Mouse (Mus musculus) heart, adult 2 months (tissue): ENCODE data around the gene Fam102b. TPM values are rescaled to one million over a fixed set of nuclear protein-coding genes. Genes with fewer than 3 reads are reported as not detected.

Source experiments
- DNase-seq, 2 experiments: peaks; one replicate each; pipeline ENCODE4 v3.0.0; 2021
- H3K27ac ChIP-seq: fragments of 200-600 bp; 2 replicates; pipeline ENCODE4 v1.8.1; 2022
- H3K27me3 ChIP-seq: fragments of 200-500 bp; 2 replicates; pipeline ENCODE4 v1.6.1; 2012; ENCODE audit warnings: mild to moderate bottlenecking, low read length, inconsistent platforms, mixed read lengths; ENCODE audit not compliant: control insufficient read depth, insufficient read depth
- H3K36me3 ChIP-seq: fragments of 200-500 bp; 2 replicates; pipeline ENCODE4 v1.6.1; 2012; ENCODE audit warnings: low read length, inconsistent platforms; ENCODE audit not compliant: control insufficient read depth, insufficient read depth
- H3K4me1 ChIP-seq: fragments of 200-500 bp; 2 replicates; pipeline ENCODE4 v1.6.1; 2011; ENCODE audit warnings: low read length; ENCODE audit not compliant: control insufficient read depth, insufficient read depth
- H3K4me3 ChIP-seq: fragments of 200-600 bp; 2 replicates; pipeline ENCODE4 v1.8.1; 2022
- H3K79me2 ChIP-seq: fragments of 200-500 bp; replicated peaks from 2 replicates; pipeline ENCODE4 v1.6.1; 2012; ENCODE audit warnings: mild to moderate bottlenecking, inconsistent platforms, low read length, moderate library complexity, mixed read lengths; ENCODE audit not compliant: control insufficient read depth, insufficient read depth
- H3K9ac ChIP-seq: fragments of 200-500 bp; 2 replicates; pipeline ENCODE4 v1.6.1; 2012; ENCODE audit warnings: low read depth, mild to moderate bottlenecking, control low read depth, inconsistent platforms, low read length, mixed read lengths
- CTCF ChIP-seq: fragments of 200-600 bp; IDR thresholded peaks from 2 replicates; pipeline ENCODE4 v1.8.1; 2022; ENCODE audit warnings: antibody characterized with exemption, mild to moderate bottlenecking, moderate library complexity
- EP300 ChIP-seq: fragments of 200-500 bp; IDR thresholded peaks from 2 replicates; pipeline ENCODE4 v1.6.1; 2011; ENCODE audit warnings: low read depth, low read length, control low read depth; ENCODE audit not compliant: insufficient read depth
- POLR2A ChIP-seq: fragments of 200-500 bp; IDR thresholded peaks from 2 replicates; pipeline ENCODE4 v1.6.1; 2011; ENCODE audit warnings: mild to moderate bottlenecking, low read depth, low read length, control low read depth; ENCODE audit not compliant: insufficient read depth
- WGBS: fragments of 180-500 bp; shearing (Covaris S2); methylation state at CpG from one replicate; pipeline ENCODE4 v1.1.7; 2018; 5-methylcytosine and 5-hydroxymethylcytosine counted together
- intact Hi-C: fragments of 180-260 bp; cut with DNase I; formaldehyde crosslinking; loops from one replicate; pipeline ENCODE4 v1.15.1; 2025
- microRNA-seq, 2 experiments: library from miRNA; unstranded; fragments of <30 nt; microRNA quantifications; one replicate each; pipeline ENCODE4 v1.2.0; 2021
- polyA plus RNA-seq: library from polyadenylated mRNA; depleted of rRNA; stranded (reverse); fragments of >200 nt; gene quantifications from 2 replicates; pipeline ENCODE4 v1.2.3, GENCODE M21; 2012; rRNA removed
- total RNA-seq, 2 experiments: library from RNA; stranded (reverse); gene quantifications; 2 replicates each; pipeline ENCODE4 v1.2.3; 2021

The Fam102b gene
- total and polyA plus RNA-seq, 3 experiments, result 4.9 to 12.7 (median 11.2) TPM

GRCm38 (mm10) chr3:108926308-108926707, 101.1 kb downstream of the Fam102b start:
- no peak for DNase-seq
- no peaks in the 10 kb centered on the region for H3K36me3 ChIP-seq
- intact Hi-C loops, result no loop called here
- no peak overlapping the region for H3K4me3 ChIP-seq
- TF ChIP-seq CTCF, result no peak
- no peak for TF ChIP-seq POLR2A
- TF ChIP-seq EP300, result no peak
- no peaks in the 10 kb centered on the region for H3K27me3 ChIP-seq
- no peak overlapping the region for H3K27ac ChIP-seq
- H3K9ac ChIP-seq, result no peak overlapping the region
- WGBS, result 63% methylated on average over 1 of the region's 1 CpGs
- H3K79me2 ChIP-seq, result no peaks in the 10 kb centered on the region
- no peaks in the 10 kb centered on the region for H3K4me1 ChIP-seq

GRCm38 (mm10) chr3:108925677-108926076, 101.7 kb downstream of the Fam102b start:
- no peak overlapping the region for H3K9ac ChIP-seq
- no peak for DNase-seq
- H3K79me2 ChIP-seq, result no peaks in the 10 kb centered on the region
- H3K4me1 ChIP-seq, result no peaks in the 10 kb centered on the region
- H3K27ac ChIP-seq, result no peak overlapping the region
- H3K4me3 ChIP-seq, result no peak overlapping the region
- no peak for TF ChIP-seq EP300
- TF ChIP-seq POLR2A, result no peak
- TF ChIP-seq CTCF, result no peak
- no peaks in the 10 kb centered on the region for H3K36me3 ChIP-seq
- intact Hi-C loops, result no loop called here
- no peaks in the 10 kb centered on the region for H3K27me3 ChIP-seq
- 89% methylated on average over 4 of the region's 4 CpGs for WGBS

DNA sequence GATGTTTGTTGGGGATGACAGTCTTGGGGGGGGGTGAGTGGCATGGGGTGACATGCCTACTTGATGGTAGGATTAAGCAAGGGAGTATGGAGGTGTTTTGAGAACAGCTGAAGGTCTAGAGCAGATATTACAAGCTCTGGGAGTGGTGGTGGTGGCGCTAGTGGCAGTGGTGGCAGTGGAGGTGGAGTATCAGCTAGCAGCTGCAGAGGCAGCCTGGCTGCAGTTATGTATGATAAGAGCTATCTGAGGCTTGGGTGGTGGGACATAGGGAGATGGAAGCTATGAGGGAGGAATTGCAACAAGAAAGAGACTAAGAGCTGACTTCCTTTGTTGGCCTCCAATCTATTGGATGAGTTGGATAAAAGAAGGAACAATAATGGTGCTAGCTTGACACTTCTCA, 105.6 kb downstream of the Fam102b start:
- H3K4me1 ChIP-seq, result no peaks in the 10 kb centered on the region
- no peaks in the 10 kb centered on the region for H3K36me3 ChIP-seq
- H3K27me3 ChIP-seq, result no peaks in the 10 kb centered on the region
- H3K9ac ChIP-seq, result no peak overlapping the region
- no peak overlapping the region for H3K4me3 ChIP-seq
- H3K79me2 ChIP-seq, result no peaks in the 10 kb centered on the region
- WGBS, result 88% methylated on average over 1 of the region's 1 CpGs
- no peak for TF ChIP-seq EP300
- no peak for TF ChIP-seq CTCF
- TF ChIP-seq POLR2A, result no peak
- H3K27ac ChIP-seq, result no peak overlapping the region
- intact Hi-C loops, result no loop called here
- DNase-seq, result no peak

Small RNA genes within 50 kb of the gene (microRNA-seq; reads per million reads assigned to microRNA genes)
- 0 reads per million in 2 experiments for gene Gm44384

Other genes with a start within 250 kb of the Fam102b start
- gene Stxbp3, start 187.1 kb downstream of the Fam102b start, total RNA-seq, result 10 to 100 TPM; 25.7 to 27.3 TPM
- gene Stxbp3, start 187.1 kb downstream of the Fam102b start, polyA plus RNA-seq, result 7.0 and 11.8 TPM in 2 replicates
- gene Fndc7, start 137.6 kb downstream of the Fam102b start, total RNA-seq, result under 1 TPM; 0.08 to 0.16 TPM
- 0.27 and 0.47 TPM in 2 replicates for gene Fndc7, start 137.6 kb downstream of the Fam102b start, polyA plus RNA-seq
- 10 to 100 TPM; 17.3 to 21.1 TPM for gene Prpf38b, start 115.9 kb downstream of the Fam102b start, total RNA-seq
- gene Prpf38b, start 115.9 kb downstream of the Fam102b start, polyA plus RNA-seq, result 13.6 and 17.8 TPM in 2 replicates
- not detected for gene Henmt1, start 87.7 kb downstream of the Fam102b start, total RNA-seq
- not detected in 2 replicates for gene Henmt1, start 87.7 kb downstream of the Fam102b start, polyA plus RNA-seq
- not detected for gene Gm9857, start 87.2 kb downstream of the Fam102b start, total RNA-seq
- gene Gm9857, start 87.2 kb downstream of the Fam102b start, polyA plus RNA-seq, result not detected in 2 replicates
- not detected for gene Slc25a54, start 52.9 kb upstream of the Fam102b start, total RNA-seq
- not detected in 2 replicates for gene Slc25a54, start 52.9 kb upstream of the Fam102b start, polyA plus RNA-seq
- gene Slc25a24, start 95.5 kb upstream of the Fam102b start, total RNA-seq, result 1 to 10 TPM; 5.7 to 7.4 TPM
- 1.9 and 3.3 TPM in 2 replicates for gene Slc25a24, start 95.5 kb upstream of the Fam102b start, polyA plus RNA-seq